Mouse (Mus musculus) myocyte (in vitro differentiated cells): Measurements from ENCODE around the gene Olfr684. TPM values are rescaled to one million over a fixed set of nuclear protein-coding genes. Genes with fewer than 3 reads are reported as not detected.

Source experiments
- H3K27me3 ChIP-seq: one replicate; pipeline ENCODE4 v1.6.1; 2011; ENCODE audit not compliant: control insufficient read depth, insufficient read depth, insufficient read length
- H3K36me3 ChIP-seq: one replicate; pipeline ENCODE4 v1.6.1; 2011; ENCODE audit not compliant: control insufficient read depth, insufficient read depth
- H3K4me2 ChIP-seq: one replicate; pipeline ENCODE4 v1.6.1; 2011; ENCODE audit warnings: low read depth, control low read depth
- H3K4me3 ChIP-seq: one replicate; pipeline ENCODE4 v1.5.1; 2011; ENCODE audit warnings: mild to moderate bottlenecking, control low read depth, moderate library complexity
- H3K79me2 ChIP-seq: one replicate; pipeline ENCODE4 v1.6.1; 2011; ENCODE audit not compliant: control insufficient read depth, insufficient read depth
- H3ac ChIP-seq: one replicate; pipeline ENCODE4 v1.6.1; 2011; ENCODE audit not compliant: control insufficient read depth, insufficient read length
- CEBPB ChIP-seq: IDR thresholded peaks from 2 replicates; pipeline ENCODE4 v1.6.1; 2011; ENCODE audit warnings: mild to moderate bottlenecking, moderate library complexity; ENCODE audit not compliant: poor library complexity, insufficient read depth, severe bottlenecking
- E2F4 ChIP-seq: IDR thresholded peaks from one replicate; pipeline ENCODE4 v1.6.1; 2011; ENCODE audit warnings: mild to moderate bottlenecking, control low read depth, moderate library complexity; ENCODE audit not compliant: insufficient read depth
- MAX ChIP-seq: IDR thresholded peaks from one replicate; pipeline ENCODE4 v1.6.1; 2011; ENCODE audit warnings: low read depth, mild to moderate bottlenecking, control low read depth
- MYOD1 ChIP-seq, 3 experiments: IDR thresholded peaks; one replicate each; pipeline ENCODE4 v1.6.1; 2011; ENCODE audit warnings: control low read depth in 2 of 3, low read depth in 2 of 3, mild to moderate bottlenecking in 2 of 3, moderate library complexity in 1 of 3; ENCODE audit not compliant: insufficient read length in 2 of 3, control insufficient read depth in 1 of 3
- MYOG ChIP-seq, 3 experiments: IDR thresholded peaks; one replicate each; pipeline ENCODE4 v1.6.1; 2011; ENCODE audit warnings: control low read depth in 2 of 3, low read depth in 2 of 3, mild to moderate bottlenecking in 2 of 3; ENCODE audit not compliant: insufficient read length in 2 of 3, control insufficient read depth in 1 of 3, insufficient read depth in 1 of 3
- POLR2A ChIP-seq: IDR thresholded peaks from one replicate; pipeline ENCODE4 v1.6.1; 2011; ENCODE audit warnings: low read depth, mild to moderate bottlenecking, control low read depth, moderate library complexity; ENCODE audit not compliant: insufficient read length
- POLR2AphosphoS2 ChIP-seq: IDR thresholded peaks from one replicate; pipeline ENCODE4 v1.6.1; 2011; ENCODE audit warnings: low read depth, control low read depth; ENCODE audit not compliant: insufficient read length
- REST ChIP-seq: IDR thresholded peaks from one replicate; pipeline ENCODE4 v1.6.1; 2011; ENCODE audit warnings: mild to moderate bottlenecking, control low read depth, moderate library complexity; ENCODE audit not compliant: insufficient read depth, insufficient read length
- SRF ChIP-seq: IDR thresholded peaks from one replicate; pipeline ENCODE4 v1.6.1; 2011; ENCODE audit warnings: low read depth; ENCODE audit not compliant: control insufficient read depth, insufficient read length
- TCF12 ChIP-seq: IDR thresholded peaks from one replicate; pipeline ENCODE4 v1.6.1; 2011; ENCODE audit warnings: mild to moderate bottlenecking, control low read depth; ENCODE audit not compliant: poor library complexity, insufficient read depth, severe bottlenecking
- TCF3 ChIP-seq: IDR thresholded peaks from one replicate; pipeline ENCODE4 v1.6.1; 2011; ENCODE audit warnings: low read depth, control low read depth; ENCODE audit not compliant: insufficient read length
- USF1 ChIP-seq: IDR thresholded peaks from one replicate; pipeline ENCODE4 v1.6.1; 2011; ENCODE audit warnings: low read depth, mild to moderate bottlenecking, control low read depth, moderate library complexity
- polyA plus RNA-seq: library from polyadenylated mRNA; unstranded; fragments of >200 nt; fragmentation: generic; extraction: Trizol; gene quantifications from one replicate; pipeline ENCODE4 v1.2.1, GENCODE M21; 2012; ENCODE audit warnings: missing spikeins

The Olfr684 gene
- polyA plus RNA-seq, result not detected

DNA sequence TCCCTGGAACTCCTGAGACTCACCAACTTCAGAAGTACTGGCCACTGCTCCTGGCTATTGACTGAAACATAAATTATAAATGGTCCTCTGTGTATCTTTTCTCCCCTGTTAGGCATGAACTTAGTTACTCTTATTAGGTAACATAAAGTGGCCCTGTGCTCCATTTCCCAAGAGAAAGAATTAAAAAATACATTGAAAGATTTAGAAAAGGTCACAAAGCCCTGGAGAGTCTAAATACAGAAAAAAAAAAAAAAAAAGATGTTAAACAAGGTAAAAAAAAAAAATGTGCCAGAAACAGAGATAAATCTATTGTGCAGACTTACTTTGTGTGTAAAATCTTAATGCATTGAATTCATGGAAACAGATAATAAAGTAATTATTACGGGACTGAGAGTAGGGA, at the start of gene Olfr684:
Olfr684 (minus strand) TSS at position 101 of the 400 bp plus-strand sequence.
- no peaks in the 10 kb centered on the region for H3K27me3 ChIP-seq
- no peak within 1 kb of the TSS for H3K4me2 ChIP-seq
- H3K4me3 ChIP-seq, result no peak within 1 kb of the TSS
- no peaks in the 10 kb centered on the region for H3K36me3 ChIP-seq
- no peak within 1 kb of the TSS for H3ac ChIP-seq
- H3K79me2 ChIP-seq, result no peaks in the 10 kb centered on the region
- no peak for TF ChIP-seq POLR2A
- TF ChIP-seq POLR2AphosphoS2, result no peak
- TF ChIP-seq TCF12, result no peak
- no peak for TF ChIP-seq MAX
- TF ChIP-seq USF1, result no peak
- no peak for TF ChIP-seq SRF
- TF ChIP-seq REST, result no peak
- no peak for TF ChIP-seq MYOD1 (IDR thresholded peaks at IDR 0.05; ENCODE audit: control insufficient read depth in 1 of 3, insufficient read length in 2 of 3, low read depth in 2 of 3)
- no peak for TF ChIP-seq TCF3
- no peak for TF ChIP-seq CEBPB
- TF ChIP-seq MYOG (IDR thresholded peaks at IDR 0.05; ENCODE audit: control insufficient read depth in 1 of 3, insufficient read depth in 1 of 3, insufficient read length in 2 of 3, low read depth in 2 of 3), result no peak
- no peak for TF ChIP-seq E2F4

DNA sequence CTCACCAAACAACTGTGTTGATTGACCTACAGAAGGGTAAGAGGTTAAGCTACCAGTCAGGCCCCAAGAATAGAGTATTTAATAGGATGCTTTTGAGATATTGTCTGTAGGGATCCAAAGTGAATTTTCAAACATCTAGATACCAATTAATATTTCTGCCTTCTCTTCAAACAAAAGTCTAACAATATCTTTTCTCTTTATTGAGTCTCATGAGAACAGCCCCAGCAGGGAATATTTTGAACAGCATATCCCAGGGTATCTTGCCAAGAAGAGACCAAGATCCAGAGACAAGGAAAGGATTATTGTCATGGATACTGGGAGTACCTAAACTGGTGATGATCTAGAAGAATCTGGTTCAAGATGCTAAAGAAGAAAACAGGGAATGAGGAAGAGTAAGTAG, 43.9 kb upstream of the Olfr684 start, which contains the start of gene Olfr686:
Olfr686 (minus strand) TSS at position 101 of the 400 bp plus-strand sequence.
- Histone ChIP-seq H3K4me2 (no peak within 1 kb of the TSS), H3K79me2 (no peaks in the 10 kb centered on the region), H3K27me3 (no peaks in the 10 kb centered on the region), H3K4me3 (no peak within 1 kb of the TSS), H3ac (no peak within 1 kb of the TSS), H3K36me3 (no peaks in the 10 kb centered on the region)
- TF ChIP-seq TCF3, result no peak
- no peak for TF ChIP-seq MAX
- no peak for TF ChIP-seq REST
- TF ChIP-seq POLR2A, result no peak
- TF ChIP-seq MYOD1 (IDR thresholded peaks at IDR 0.05; ENCODE audit: control insufficient read depth in 1 of 3, insufficient read length in 2 of 3, low read depth in 2 of 3), result no peak
- no peak for TF ChIP-seq MYOG (IDR thresholded peaks at IDR 0.05; ENCODE audit: control insufficient read depth in 1 of 3, insufficient read depth in 1 of 3, insufficient read length in 2 of 3, low read depth in 2 of 3)
- TF ChIP-seq SRF, result no peak
- no peak for TF ChIP-seq POLR2AphosphoS2
- TF ChIP-seq USF1, result no peak
- TF ChIP-seq CEBPB, result no peak
- no peak for TF ChIP-seq TCF12
- no peak for TF ChIP-seq E2F4

DNA sequence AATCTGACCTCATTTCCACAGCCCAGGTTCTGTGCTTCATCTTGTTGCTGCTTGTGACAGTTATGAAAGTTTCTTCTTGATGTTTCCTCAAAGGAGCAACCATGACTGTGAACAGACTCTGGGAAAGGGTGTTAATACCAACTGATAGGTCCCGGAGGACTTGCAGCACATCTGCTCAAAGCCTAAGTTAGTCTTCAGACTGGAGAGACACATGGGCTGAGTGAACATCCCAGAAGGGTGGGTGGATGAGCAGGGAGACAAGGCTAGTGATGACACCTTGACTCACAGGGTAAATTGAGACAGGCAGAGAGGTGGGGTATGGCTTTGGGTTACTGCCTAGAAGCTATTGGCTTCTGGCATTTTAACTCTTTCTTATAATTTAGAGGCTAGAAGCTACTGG, 22.5 kb upstream of the Olfr684 start, which contains the start of gene Olfr685:
Olfr685 (minus strand) TSS at position 101 of the 400 bp plus-strand sequence.
- H3K4me3 ChIP-seq, result no peak within 1 kb of the TSS
- H3ac ChIP-seq, result no peak within 1 kb of the TSS
- H3K4me2 ChIP-seq, result no peak within 1 kb of the TSS
- no peaks in the 10 kb centered on the region for H3K36me3 ChIP-seq
- H3K27me3 ChIP-seq, result no peaks in the 10 kb centered on the region
- TF ChIP-seq POLR2A (no peak), REST (no peak), TCF3 (no peak), SRF (no peak), MAX (no peak), USF1 (no peak), TCF12 (no peak), E2F4 (no peak), MYOD1 (IDR thresholded peaks at IDR 0.05; ENCODE audit: control insufficient read depth in 1 of 3, insufficient read length in 2 of 3, low read depth in 2 of 3) (no peak), CEBPB (no peak), POLR2AphosphoS2 (no peak), MYOG (IDR thresholded peaks at IDR 0.05; ENCODE audit: control insufficient read depth in 1 of 3, insufficient read depth in 1 of 3, insufficient read length in 2 of 3, low read depth in 2 of 3) (no peak)
- H3K79me2 ChIP-seq, result no peaks in the 10 kb centered on the region

DNA sequence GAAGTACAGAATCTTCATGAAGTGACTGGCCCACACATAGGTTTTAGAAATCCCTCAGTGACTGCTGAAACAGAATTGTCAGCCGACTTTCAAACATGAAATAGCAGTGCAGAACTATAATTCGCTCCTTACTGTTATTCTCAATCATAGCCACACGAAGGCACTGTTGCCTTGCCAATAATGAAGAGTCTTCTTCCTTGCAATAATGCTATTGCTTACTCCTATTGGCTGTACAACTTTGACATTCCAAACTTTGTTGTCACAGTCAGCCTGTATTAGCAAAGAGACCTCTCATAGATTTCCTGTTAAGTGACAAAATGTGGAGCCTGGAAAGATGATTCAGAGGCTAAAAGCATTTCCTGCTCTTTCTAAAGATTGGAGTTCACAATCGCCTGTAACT, 7.3 kb upstream of the Olfr684 start:
- Histone ChIP-seq H3K4me3 (no peak overlapping the region), H3K36me3 (no peaks in the 10 kb centered on the region), H3ac (no peak overlapping the region), H3K27me3 (no peaks in the 10 kb centered on the region), H3K79me2 (no peaks in the 10 kb centered on the region), H3K4me2 (no peak overlapping the region)
- no peak for TF ChIP-seq MAX
- TF ChIP-seq E2F4, result no peak
- no peak for TF ChIP-seq POLR2A
- TF ChIP-seq USF1, result no peak
- no peak for TF ChIP-seq REST
- no peak for TF ChIP-seq MYOD1 (IDR thresholded peaks at IDR 0.05; ENCODE audit: control insufficient read depth in 1 of 3, insufficient read length in 2 of 3, low read depth in 2 of 3)
- no peak for TF ChIP-seq TCF3
- TF ChIP-seq POLR2AphosphoS2, result no peak
- no peak for TF ChIP-seq CEBPB
- no peak for TF ChIP-seq MYOG (IDR thresholded peaks at IDR 0.05; ENCODE audit: control insufficient read depth in 1 of 3, insufficient read depth in 1 of 3, insufficient read length in 2 of 3, low read depth in 2 of 3)
- TF ChIP-seq TCF12, result no peak
- no peak for TF ChIP-seq SRF

DNA sequence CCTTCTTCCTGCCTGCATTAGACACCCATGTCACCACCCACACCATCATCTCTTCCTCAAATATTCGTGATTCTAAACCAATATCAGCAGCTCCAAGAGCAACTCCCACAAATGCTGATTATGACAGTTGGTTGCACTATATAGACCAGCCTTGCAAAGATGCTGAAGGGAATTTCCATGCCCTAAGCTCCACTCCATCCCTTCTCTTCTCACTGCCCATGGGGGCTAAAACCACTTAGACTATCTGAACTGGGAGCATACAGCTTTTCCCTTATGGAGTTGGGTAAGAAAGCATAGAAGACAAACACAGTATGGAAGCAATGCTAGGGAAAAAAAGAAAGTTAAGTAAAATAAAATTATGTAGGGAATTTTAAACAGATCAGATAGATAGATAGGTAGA, 16.5 kb downstream of the Olfr684 start, which contains the start of gene Olfr683:
Olfr683 (minus strand) TSS at position 101 of the 400 bp plus-strand sequence.
- H3K4me3 ChIP-seq, result no peak within 1 kb of the TSS
- H3ac ChIP-seq, result no peak within 1 kb of the TSS
- H3K79me2 ChIP-seq, result no peaks in the 10 kb centered on the region
- H3K36me3 ChIP-seq, result no peaks in the 10 kb centered on the region
- TF ChIP-seq TCF3 (no peak), E2F4 (no peak), POLR2A (no peak), MYOG (IDR thresholded peaks at IDR 0.05; ENCODE audit: control insufficient read depth in 1 of 3, insufficient read depth in 1 of 3, insufficient read length in 2 of 3, low read depth in 2 of 3) (no peak), POLR2AphosphoS2 (no peak), REST (no peak), TCF12 (no peak), MYOD1 (IDR thresholded peaks at IDR 0.05; ENCODE audit: control insufficient read depth in 1 of 3, insufficient read length in 2 of 3, low read depth in 2 of 3) (no peak), MAX (no peak), SRF (no peak), USF1 (no peak), CEBPB (no peak)
- H3K27me3 ChIP-seq, result no peaks in the 10 kb centered on the region
- H3K4me2 ChIP-seq, result no peak within 1 kb of the TSS
